Mouse (Mus musculus): ENCODE results near the gene Abl1. TPM values are rescaled to one million over a fixed set of nuclear protein-coding genes. Genes with fewer than 3 reads are reported as not detected.
"Not testable (repeated sequence)": the region's sequence is repeated elsewhere in the genome, so short reads cannot be mapped to it uniquely, and the experiment has no call there.

Gene Abl1
- total and polyA plus RNA-seq, 3 experiments = 9.8 to 22.4 (median 15.2) TPM

- in situ Hi-C loops (cut with MboI; ENCODE audit: low pct_ligation_motif_present, low pct_unique_long_range_greater_than_20kb, low sequenced_read_pairs) = no loop called here
- H3K4me1 ChIP-seq (ENCODE audit: control insufficient read depth in 1 of 2, insufficient read depth in 2 of 2) = peaks cover 0 to 7% of the 10 kb centered on the region in 2 experiments; a peak in 1 of 4 replicates
Measured at GRCm38 (mm10) chr2:31678641-31679040, 9.5 kb upstream of the Abl1 start.

GRCm38 (mm10) chr2:31681051-31681707 is 7.0 kb upstream of the Abl1 start:
- peak in 1 of 2 experiments; percentile 22; a peak in 1 of 4 replicates for TF ChIP-seq CTCF (conservative IDR thresholded peaks at IDR 0.05 in 1 of 2, IDR thresholded peaks at IDR 0.05 in 1 of 2; ENCODE audit: low read depth in 2 of 2, low read length in 2 of 2)
- H3K36me3 ChIP-seq (replicated peaks in 1 of 2; ENCODE audit: control insufficient read depth in 1 of 2, insufficient read depth in 1 of 2, low read length in 1 of 2) = peaks cover 44 to 60% of the 10 kb centered on the region in 2 experiments
- H3K9ac ChIP-seq (ENCODE audit: insufficient read depth, low read depth); H3K4me1 ChIP-seq (ENCODE audit: control insufficient read depth in 1 of 2, insufficient read depth in 2 of 2); H3K27me3 ChIP-seq (replicated peaks); H3K79me2 ChIP-seq (replicated peaks; ENCODE audit: control insufficient read depth, extremely low read depth, insufficient read depth, poor library complexity, severe bottlenecking); H3K4me2 ChIP-seq (ENCODE audit: insufficient read depth, low read depth, poor library complexity, severe bottlenecking); H3K9me3 ChIP-seq (replicated peaks; ENCODE audit: low read length); H3K27ac ChIP-seq (ENCODE audit: insufficient read depth, low read depth); DNase-seq (ENCODE audit: extremely low read depth); dilution Hi-C loops (cut with MboI; ENCODE audit: extremely low pct_ligation_motif_present, extremely low pct_unique_long_range_greater_than_20kb, low sequenced_read_pairs); H3K4me3 ChIP-seq (replicated peaks in 1 of 3; ENCODE audit: low read depth in 2 of 3, low read length in 2 of 3, poor library complexity in 1 of 3): not testable (repeated sequence)
- in situ Hi-C loops (cut with MboI; ENCODE audit: low pct_ligation_motif_present, low pct_unique_long_range_greater_than_20kb, low sequenced_read_pairs) = loop anchor here (10.0 kb wide), 1 partner anchor 204 kb away; the partner anchor contains the start of gene Lamc3

More at GRCm38 (mm10) chr2:31678641-31679040, 9.5 kb upstream of the Abl1 start:
- Histone ChIP-seq H3K9me3 (replicated peaks; ENCODE audit: low read length) (no peaks in the 10 kb centered on the region), H3K4me3 (replicated peaks in 1 of 3; ENCODE audit: low read depth in 2 of 3, low read length in 2 of 3, poor library complexity in 1 of 3) (no peak overlapping the region), H3K9ac (ENCODE audit: insufficient read depth, low read depth) (no peak overlapping the region), H3K4me2 (ENCODE audit: insufficient read depth, low read depth, poor library complexity, severe bottlenecking) (no peak overlapping the region), H3K27me3 (replicated peaks) (no peaks in the 10 kb centered on the region), H3K27ac (ENCODE audit: insufficient read depth, low read depth) (no peak overlapping the region), H3K36me3 (replicated peaks in 1 of 2; ENCODE audit: control insufficient read depth in 1 of 2, insufficient read depth in 1 of 2, low read length in 1 of 2) (peaks cover 69 to 84% of the 10 kb centered on the region in 2 experiments), H3K79me2 (replicated peaks; ENCODE audit: control insufficient read depth, extremely low read depth, insufficient read depth, poor library complexity, severe bottlenecking) (peaks cover 3% of the 10 kb centered on the region; the same call in 1 of the 2 replicates)
- no peak for DNase-seq (ENCODE audit: extremely low read depth)
- dilution Hi-C loops (cut with MboI; ENCODE audit: extremely low pct_ligation_motif_present, extremely low pct_unique_long_range_greater_than_20kb, low sequenced_read_pairs) = no loop called here
- no peak for TF ChIP-seq GABPA (IDR thresholded peaks at IDR 0.05; ENCODE audit: insufficient replicate concordance, low read depth, low read length)
- no peak for TF ChIP-seq BHLHE40 (IDR thresholded peaks at IDR 0.05; ENCODE audit: low read depth, low read length)
- TF ChIP-seq SIN3A (IDR thresholded peaks at IDR 0.05; ENCODE audit: low read length) = no peak
- no peak for TF ChIP-seq TBP (conservative IDR thresholded peaks at IDR 0.05; ENCODE audit: low read depth, low read length)
- TF ChIP-seq MAX (IDR thresholded peaks at IDR 0.05; ENCODE audit: low read length) = no peak
- TF ChIP-seq NRF1 (IDR thresholded peaks at IDR 0.05; ENCODE audit: low read depth, low read length) = no peak
- TF ChIP-seq UBTF (IDR thresholded peaks at IDR 0.05; ENCODE audit: low read depth, low read length) = no peak
- no peak for TF ChIP-seq ETS1 (conservative IDR thresholded peaks at IDR 0.05; ENCODE audit: low read depth, low read length)
- TF ChIP-seq MEF2A (IDR thresholded peaks at IDR 0.05; ENCODE audit: borderline replicate concordance, low read depth, low read length) = no peak
- TF ChIP-seq ELF1 (IDR thresholded peaks at IDR 0.05; ENCODE audit: low read depth, low read length) = no peak

- Histone ChIP-seq H3K27me3 (replicated peaks) (no peaks in the 10 kb centered on the region), H3K9me3 (replicated peaks; ENCODE audit: low read length) (no peaks in the 10 kb centered on the region), H3K9ac (ENCODE audit: insufficient read depth, low read depth) (no peak overlapping the region), H3K27ac (ENCODE audit: insufficient read depth, low read depth) (no peak overlapping the region), H3K4me2 (ENCODE audit: insufficient read depth, low read depth, poor library complexity, severe bottlenecking) (no peak overlapping the region), H3K36me3 (replicated peaks in 1 of 2; ENCODE audit: control insufficient read depth in 1 of 2, insufficient read depth in 1 of 2, low read length in 1 of 2) (peaks cover 38 to 54% of the 10 kb centered on the region in 2 experiments), H3K79me2 (replicated peaks; ENCODE audit: control insufficient read depth, extremely low read depth, insufficient read depth, poor library complexity, severe bottlenecking) (no peaks in the 10 kb centered on the region; the same call in 1 of the 2 replicates), H3K4me1 (ENCODE audit: control insufficient read depth in 1 of 2, insufficient read depth in 2 of 2) (peaks cover 0 to 5% of the 10 kb centered on the region in 2 experiments; a peak in 1 of 4 replicates), H3K4me3 (replicated peaks in 1 of 3; ENCODE audit: low read depth in 2 of 3, low read length in 2 of 3, poor library complexity in 1 of 3) (no peak overlapping the region)
- dilution Hi-C loops (cut with MboI; ENCODE audit: extremely low pct_ligation_motif_present, extremely low pct_unique_long_range_greater_than_20kb, low sequenced_read_pairs) = no loop called here
- TF ChIP-seq GABPA (IDR thresholded peaks at IDR 0.05; ENCODE audit: insufficient replicate concordance, low read depth, low read length) = no peak
- no peak for TF ChIP-seq TBP (conservative IDR thresholded peaks at IDR 0.05; ENCODE audit: low read depth, low read length)
- peak; percentile 21; the same call in 1 of the 2 replicates for TF ChIP-seq ZMIZ1 (IDR thresholded peaks at IDR 0.05; ENCODE audit: low read depth, low read length)
- no peak for TF ChIP-seq SIN3A (IDR thresholded peaks at IDR 0.05; ENCODE audit: low read length)
- TF ChIP-seq ZNF384 (IDR thresholded peaks at IDR 0.05; ENCODE audit: low read depth, low read length) = no peak
- 0 out of 2 replicates have a peak, but pooled peaks have one; percentile 40 for TF ChIP-seq POLR2AphosphoS2 (IDR thresholded peaks at IDR 0.05; ENCODE audit: low read depth, low read length)
- in situ Hi-C loops (cut with MboI; ENCODE audit: low pct_ligation_motif_present, low pct_unique_long_range_greater_than_20kb, low sequenced_read_pairs) = loop anchor here (10.0 kb wide), 1 partner anchor 203 kb away; the partner anchor contains the start of gene Lamc3
- no peak for DNase-seq (ENCODE audit: extremely low read depth)
Measured at GRCm38 (mm10) chr2:31681731-31682235, 6.4 kb upstream of the Abl1 start.

Measured in CH12.LX (cell line).